Mouse (Mus musculus) midbrain, embryonic 15.5 days (tissue): ENCODE measurements at regions not wholly inside any gene's neighbourhood (a gene's known extent, or its start where the extent isn't known, plus 50 kb on each side); places are given as distances from the start of the nearest gene placed in this dataset.

Experiments used
- ATAC-seq: fragments of 200-750 bp; cut with Nextera tagmentation; replicated peaks from 2 replicates; pipeline ENCODE4 v1.8.0; 2017; ENCODE audit warnings: moderate TSS enrichment
- H3K27ac ChIP-seq: fragments of 300-500 bp; sonication (generic); 2 replicates; pipeline ENCODE4 v1.5.1; 2015; ENCODE audit warnings: mild to moderate bottlenecking, inconsistent platforms
- H3K27me3 ChIP-seq: fragments of 300-500 bp; sonication (generic); replicated peaks from 2 replicates; pipeline ENCODE4 v1.6.1; 2015; ENCODE audit warnings: inconsistent platforms
- H3K36me3 ChIP-seq: fragments of 300-500 bp; sonication (generic); replicated peaks from 2 replicates; pipeline ENCODE4 v1.6.1; 2015; ENCODE audit warnings: inconsistent platforms
- H3K4me1 ChIP-seq: fragments of 300-500 bp; sonication (generic); 2 replicates; pipeline ENCODE4 v1.6.1; 2015; ENCODE audit warnings: inconsistent platforms
- H3K4me2 ChIP-seq: fragments of 300-500 bp; sonication (generic); 2 replicates; pipeline ENCODE4 v1.6.1; 2015; ENCODE audit warnings: inconsistent platforms, mild to moderate bottlenecking, moderate library complexity
- H3K4me3 ChIP-seq: fragments of 300-500 bp; sonication (generic); 2 replicates; pipeline ENCODE4 v1.5.1; 2015; ENCODE audit warnings: mild to moderate bottlenecking, inconsistent platforms
- H3K9ac ChIP-seq: fragments of 300-500 bp; sonication (generic); 2 replicates; pipeline ENCODE4 v1.6.1; 2015; ENCODE audit warnings: mild to moderate bottlenecking, inconsistent platforms
- H3K9me3 ChIP-seq: fragments of 300-500 bp; sonication (generic); 2 replicates; pipeline ENCODE4 v1.6.1; 2016; ENCODE audit warnings: inconsistent platforms
- WGBS: fragments of 180-500 bp; shearing (Covaris S2); methylation state at CpG from one replicate; pipeline ENCODE4 v1.1.7; 2015; ENCODE audit warnings: mixed read lengths; 5-methylcytosine and 5-hydroxymethylcytosine counted together

DNA sequence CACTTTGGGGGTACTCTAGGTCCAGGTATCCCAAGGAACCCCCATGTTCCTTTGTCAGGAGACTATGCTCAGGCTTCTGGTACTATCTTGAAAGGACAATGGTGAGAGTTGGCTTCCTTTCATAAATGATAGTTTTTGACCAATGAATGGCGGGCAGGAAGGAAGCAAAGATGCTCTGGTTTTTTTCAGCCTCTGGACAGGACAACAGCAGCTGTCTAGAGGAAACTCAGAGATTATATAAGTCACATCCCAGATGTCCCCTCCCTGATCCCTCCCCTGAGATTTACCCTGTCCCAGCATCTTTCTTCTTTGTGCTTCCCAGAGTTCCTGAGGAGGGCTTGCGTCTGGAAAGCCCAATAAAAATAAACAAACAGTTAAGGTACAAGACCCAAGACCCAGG lies 282.7 kb downstream of the Cd83 start:
- Histone ChIP-seq H3K36me3 (no peaks in the 10 kb centered on the region), H3K27ac (no peak overlapping the region)
- WGBS = 94% methylated on average over 2 of the region's 2 CpGs

GRCm38 (mm10) chr13:44068951-44069350 lies 284.4 kb downstream of the Cd83 start:
- no peak overlapping the region for H3K4me2 ChIP-seq
- no peak for ATAC-seq
- no peak overlapping the region for H3K27ac ChIP-seq
- H3K4me1 ChIP-seq = no peaks in the 10 kb centered on the region
- H3K9me3 ChIP-seq = no peaks in the 10 kb centered on the region
- H3K9ac ChIP-seq = no peak overlapping the region
- H3K27me3 ChIP-seq = no peaks in the 10 kb centered on the region
- no peak overlapping the region for H3K4me3 ChIP-seq
- WGBS = 88% methylated on average over 5 of the region's 5 CpGs
- no peaks in the 10 kb centered on the region for H3K36me3 ChIP-seq

More for the DNA sequence above, 282.7 kb downstream of the Cd83 start:
- H3K4me1 ChIP-seq = peaks cover 3% of the 10 kb centered on the region; the same call in 1 of the 2 replicates
- no peak overlapping the region for H3K4me3 ChIP-seq
- H3K27me3 ChIP-seq = no peaks in the 10 kb centered on the region
- no peak overlapping the region for H3K9ac ChIP-seq
- ATAC-seq = no peak
- no peaks in the 10 kb centered on the region for H3K9me3 ChIP-seq
- no peak overlapping the region for H3K4me2 ChIP-seq

- H3K4me3 ChIP-seq = no peak overlapping the region
- no peaks in the 10 kb centered on the region for H3K4me1 ChIP-seq
- no peak for ATAC-seq
- no peak overlapping the region for H3K4me2 ChIP-seq
- no peak overlapping the region for H3K9ac ChIP-seq
- H3K27ac ChIP-seq = no peak overlapping the region
- H3K36me3 ChIP-seq = no peaks in the 10 kb centered on the region
- no peaks in the 10 kb centered on the region for H3K9me3 ChIP-seq
- no peaks in the 10 kb centered on the region for H3K27me3 ChIP-seq
- WGBS = 74% methylated on average over 9 of the region's 9 CpGs
Measured at GRCm38 (mm10) chr13:44073122-44073521, 288.5 kb downstream of the Cd83 start.

DNA sequence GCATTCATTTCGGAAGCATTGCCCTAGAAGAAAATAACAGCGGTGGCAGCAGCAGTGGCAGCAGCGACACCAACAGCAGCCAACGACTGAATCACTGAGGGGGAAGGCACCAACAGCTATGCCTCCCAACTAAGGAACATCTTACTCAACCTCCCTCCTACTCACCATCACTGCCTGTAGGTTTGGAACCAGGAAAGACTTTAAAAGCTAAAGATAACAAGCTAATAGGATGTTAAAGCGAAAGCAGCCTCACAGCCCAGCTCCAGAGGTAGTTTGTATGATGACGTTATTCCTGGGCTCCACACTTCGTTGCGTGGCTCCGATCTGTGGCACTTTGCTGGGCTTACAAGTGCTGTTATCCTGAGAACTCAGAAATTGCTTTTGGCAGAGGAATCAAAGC lies 289.6 kb downstream of the Cd83 start:
- Histone ChIP-seq H3K4me1 (no peaks in the 10 kb centered on the region), H3K9ac (no peak overlapping the region), H3K27ac (no peak overlapping the region), H3K9me3 (no peaks in the 10 kb centered on the region), H3K27me3 (no peaks in the 10 kb centered on the region), H3K36me3 (no peaks in the 10 kb centered on the region), H3K4me2 (no peak overlapping the region), H3K4me3 (no peak overlapping the region)
- 80% methylated on average over 9 of the region's 9 CpGs for WGBS
- no peak for ATAC-seq

GRCm38 (mm10) chr13:44077022-44077421 lies 292.4 kb downstream of the Cd83 start:
- no peaks in the 10 kb centered on the region for H3K9me3 ChIP-seq
- 87% methylated on average over 10 of the region's 10 CpGs for WGBS
- no peak overlapping the region for H3K4me2 ChIP-seq
- no peak overlapping the region for H3K27ac ChIP-seq
- H3K4me3 ChIP-seq = no peak overlapping the region
- no peak overlapping the region for H3K9ac ChIP-seq
- ATAC-seq = no peak
- no peaks in the 10 kb centered on the region for H3K27me3 ChIP-seq
- H3K4me1 ChIP-seq = no peaks in the 10 kb centered on the region
- no peaks in the 10 kb centered on the region for H3K36me3 ChIP-seq

DNA sequence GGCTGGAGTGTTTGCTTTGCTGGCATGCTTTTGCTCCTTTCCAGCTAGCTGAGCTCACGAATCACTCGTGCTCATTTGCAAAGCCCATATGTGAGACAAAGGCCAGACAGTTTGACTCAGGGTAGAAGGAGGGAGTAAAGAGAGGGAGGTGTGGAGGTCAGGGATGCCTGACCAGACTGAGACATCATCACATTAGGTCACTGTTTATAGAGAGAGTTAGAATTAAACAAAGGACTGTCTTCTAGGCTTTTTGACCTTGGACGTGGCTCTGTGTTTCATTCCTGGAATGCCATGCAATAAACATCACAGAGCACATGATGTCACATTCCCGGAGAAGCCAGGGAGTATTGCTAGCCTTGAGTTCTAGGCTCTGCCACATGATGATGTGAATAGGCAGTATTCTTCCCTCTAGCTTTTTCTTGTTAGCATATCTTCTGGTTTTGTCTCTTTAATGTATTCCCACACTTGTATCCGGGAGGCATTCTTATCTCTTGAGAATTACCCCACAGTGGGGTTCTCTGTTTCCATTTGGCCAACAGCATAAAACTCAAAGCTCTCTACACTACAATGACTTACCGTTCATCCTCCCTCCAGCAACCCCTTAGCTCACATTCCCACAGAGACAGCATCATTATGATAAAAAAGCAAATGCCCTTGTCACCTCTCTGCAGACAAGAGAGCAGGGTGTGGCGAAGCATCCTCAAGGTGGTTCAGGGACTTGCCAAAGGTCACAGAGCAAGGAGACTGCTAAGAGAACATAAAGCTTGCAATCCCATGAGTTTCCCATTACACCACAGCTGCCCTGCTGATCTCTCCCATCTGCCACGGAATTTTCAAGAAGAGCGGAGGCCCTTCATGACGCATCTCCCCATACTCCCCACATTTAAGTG lies 301.3 kb downstream of the Cd83 start:
- H3K27ac ChIP-seq = no peak overlapping the region
- no peak overlapping the region for H3K9ac ChIP-seq
- H3K4me2 ChIP-seq = no peak overlapping the region
- H3K4me1 ChIP-seq = no peaks in the 10 kb centered on the region
- H3K4me3 ChIP-seq = no peak overlapping the region
- WGBS = 66% methylated on average over 10 of the region's 10 CpGs
- ATAC-seq = no peak
- no peaks in the 10 kb centered on the region for H3K27me3 ChIP-seq
- H3K36me3 ChIP-seq = no peaks in the 10 kb centered on the region
- H3K9me3 ChIP-seq = no peaks in the 10 kb centered on the region

DNA sequence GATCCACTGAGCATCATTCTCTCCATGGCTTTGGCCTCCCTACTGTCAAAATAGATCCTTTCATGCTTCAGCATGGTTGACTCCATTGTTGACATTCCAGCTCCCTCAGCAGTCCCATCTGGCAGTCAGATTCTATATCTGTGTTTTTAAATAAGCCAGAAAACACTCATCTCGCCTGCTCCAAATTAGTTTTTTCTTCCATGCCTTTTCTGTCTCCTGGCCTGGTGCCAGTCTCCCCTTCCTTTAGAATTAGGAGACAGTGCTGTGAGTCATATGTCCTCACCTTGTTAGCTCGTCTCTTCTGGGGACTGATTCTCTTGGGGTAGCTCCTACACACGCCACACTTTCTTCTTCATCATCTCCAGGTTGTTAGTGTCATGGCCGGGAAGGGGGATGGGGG lies 302.2 kb downstream of the Cd83 start:
- no peak overlapping the region for H3K9ac ChIP-seq
- H3K27me3 ChIP-seq = no peaks in the 10 kb centered on the region
- no peak overlapping the region for H3K27ac ChIP-seq
- H3K36me3 ChIP-seq = no peaks in the 10 kb centered on the region
- H3K4me1 ChIP-seq = no peaks in the 10 kb centered on the region
- WGBS = 61% methylated on average over 4 of the region's 4 CpGs
- H3K9me3 ChIP-seq = no peaks in the 10 kb centered on the region
- ATAC-seq = no peak
- no peak overlapping the region for H3K4me3 ChIP-seq
- no peak overlapping the region for H3K4me2 ChIP-seq

GRCm38 (mm10) chr13:44097141-44097540 lies 312.6 kb downstream of the Cd83 start:
- Histone ChIP-seq H3K9me3 (no peaks in the 10 kb centered on the region), H3K36me3 (no peaks in the 10 kb centered on the region), H3K27ac (no peak overlapping the region), H3K4me3 (no peak overlapping the region), H3K9ac (no peak overlapping the region), H3K4me2 (no peak overlapping the region), H3K4me1 (peaks cover 34% of the 10 kb centered on the region), H3K27me3 (peaks cover 2% of the 10 kb centered on the region; the same call in 1 of the 2 replicates)
- ATAC-seq = no peak
- WGBS = 83% methylated on average over 2 of the region's 2 CpGs

DNA sequence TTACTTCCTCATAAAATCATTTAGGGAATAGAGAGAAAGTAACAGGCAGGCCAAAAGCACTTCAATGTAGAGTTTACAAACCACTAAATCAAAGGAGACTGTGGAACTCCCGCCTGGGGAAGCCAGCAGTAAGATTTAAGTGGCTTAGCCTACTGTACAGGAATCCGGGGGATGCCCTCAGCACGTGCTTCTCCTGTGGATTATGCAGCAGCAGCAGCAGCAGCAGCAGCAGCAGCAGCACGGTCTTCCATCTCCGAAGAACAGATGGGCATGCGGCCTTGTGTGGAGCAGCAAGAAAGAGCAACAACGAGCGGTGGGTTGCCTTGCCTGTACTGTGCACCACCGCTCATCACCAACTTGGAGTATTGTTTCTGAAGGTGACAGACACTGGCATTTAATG lies 314.9 kb downstream of the Cd83 start:
- WGBS = 14% methylated on average over 9 of the region's 9 CpGs
- peak overlapping the region; percentile 58 for H3K27ac ChIP-seq
- H3K27me3 ChIP-seq = peaks cover 6% of the 10 kb centered on the region

GRCm38 (mm10) chr13:44100125-44101067 lies 315.8 kb downstream of the Cd83 start:
- H3K27me3 ChIP-seq = peaks cover 6% of the 10 kb centered on the region
- peaks cover 41% of the 10 kb centered on the region for H3K4me1 ChIP-seq
- peak; percentile 95 for ATAC-seq
- no peak overlapping the region for H3K9ac ChIP-seq
- WGBS = 4% methylated on average over 21 of the region's 21 CpGs
- 0 out of 2 replicates have a peak overlapping the region, but pooled peaks have one; percentile 9 for H3K4me3 ChIP-seq
- peak overlapping the region; percentile 75 for H3K27ac ChIP-seq
- no peaks in the 10 kb centered on the region for H3K36me3 ChIP-seq
- no peaks in the 10 kb centered on the region for H3K9me3 ChIP-seq
- H3K4me2 ChIP-seq = peak overlapping the region; percentile 46

More for the DNA sequence above, 314.9 kb downstream of the Cd83 start:
- Histone ChIP-seq H3K4me1 (peaks cover 41% of the 10 kb centered on the region), H3K4me2 (no peak overlapping the region), H3K9me3 (no peaks in the 10 kb centered on the region), H3K9ac (no peak overlapping the region), H3K36me3 (no peaks in the 10 kb centered on the region), H3K4me3 (no peak overlapping the region)
- ATAC-seq = peak; percentile 55; the same call in 1 of the 2 replicates

- Histone ChIP-seq H3K4me2 (peak overlapping the region; percentile 46), H3K27me3 (peaks cover 4% of the 10 kb centered on the region), H3K4me1 (peaks cover 41% of the 10 kb centered on the region), H3K9me3 (no peaks in the 10 kb centered on the region), H3K27ac (peak overlapping the region; percentile 75), H3K4me3 (0 out of 2 replicates have a peak overlapping the region, but pooled peaks have one; percentile 9), H3K36me3 (no peaks in the 10 kb centered on the region), H3K9ac (no peak overlapping the region)
- whole genome bisulfite sequencing = 6% methylated on average over 6 of the region's 6 CpGs
- ATAC-seq = peak; percentile 44
Measured at GRCm38 (mm10) chr13:44101161-44101560, 316.6 kb downstream of the Cd83 start.

- WGBS = 56% methylated on average over 6 of the region's 6 CpGs
- peak overlapping the region; percentile 75; the same call in 1 of the 2 replicates for H3K27ac ChIP-seq
Measured at GRCm38 (mm10) chr13:44101806-44102205, 317.2 kb downstream of the Cd83 start.

More at GRCm38 (mm10) chr13:44101806-44102205, 317.2 kb downstream of the Cd83 start:
- Histone ChIP-seq H3K36me3 (no peaks in the 10 kb centered on the region), H3K9ac (no peak overlapping the region), H3K4me3 (no peak overlapping the region), H3K9me3 (no peaks in the 10 kb centered on the region), H3K4me2 (no peak overlapping the region), H3K4me1 (peaks cover 41% of the 10 kb centered on the region), H3K27me3 (peaks cover 4% of the 10 kb centered on the region)
- ATAC-seq = no peak
